Mouse (Mus musculus) MEL (cell line): Measurements from ENCODE around the gene Tulp1.

Source experiments
- CTCF ChIP-seq, 3 experiments: IDR thresholded peaks in 2 of 3; conservative IDR thresholded peaks in 1 of 3; 2 replicates each; pipeline ENCODE4 v1.5.1; 2011 to 2012; ENCODE audit warnings: low read length in 3 of 3, low read depth in 2 of 3, mild to moderate bottlenecking in 2 of 3, improper control_type of control experiment in 1 of 3, inconsistent platforms in 1 of 3, mixed read lengths in 1 of 3, moderate library complexity in 1 of 3; ENCODE audit not compliant: control insufficient read depth in 1 of 3, insufficient read depth in 1 of 3, poor library complexity in 1 of 3, severe bottlenecking in 1 of 3
- GATA1 ChIP-seq: IDR thresholded peaks from 2 replicates; pipeline ENCODE4 v1.6.1; 2011; ENCODE audit warnings: low read depth, low read length, improper control_type of control experiment
- MAFK ChIP-seq: IDR thresholded peaks from 2 replicates; pipeline ENCODE4 v1.6.1; 2011; ENCODE audit warnings: low read depth, mild to moderate bottlenecking, low read length, improper control_type of control experiment, borderline replicate concordance
- MEF2A ChIP-seq: IDR thresholded peaks from 2 replicates; pipeline ENCODE4 v1.6.1; 2014; ENCODE audit warnings: low read depth, mild to moderate bottlenecking, inconsistent platforms, low read length, improper control_type of control experiment; ENCODE audit not compliant: poor library complexity, insufficient replicate concordance, severe bottlenecking; ENCODE audit errors: extremely low read depth
- POLR2A ChIP-seq, 2 experiments: IDR thresholded peaks; 2 replicates each; pipeline ENCODE4 v1.6.1; 2011 to 2012; ENCODE audit warnings: low read length in 2 of 2, mild to moderate bottlenecking in 2 of 2, control low read depth in 1 of 2, improper control_type of control experiment in 1 of 2, low read depth in 1 of 2, moderate library complexity in 1 of 2; ENCODE audit not compliant: control insufficient read depth in 1 of 2, insufficient read depth in 1 of 2, poor library complexity in 1 of 2
- POLR2AphosphoS2 ChIP-seq: IDR thresholded peaks from 2 replicates; pipeline ENCODE4 v1.6.1; 2011; ENCODE audit warnings: low read length, improper control_type of control experiment
- RCOR1 ChIP-seq: IDR thresholded peaks from 2 replicates; pipeline ENCODE4 v1.6.1; 2012; ENCODE audit warnings: low read depth, mild to moderate bottlenecking, inconsistent platforms, low read length, improper control_type of control experiment
- SIN3A ChIP-seq: IDR thresholded peaks from 2 replicates; pipeline ENCODE4 v1.6.1; 2012; ENCODE audit warnings: low read length, improper control_type of control experiment, inconsistent platforms
- TAL1 ChIP-seq: IDR thresholded peaks from 2 replicates; pipeline ENCODE4 v1.6.1; 2012; ENCODE audit warnings: mild to moderate bottlenecking, inconsistent platforms, low read length, moderate library complexity, mixed read lengths
- USF1 ChIP-seq: IDR thresholded peaks from 2 replicates; pipeline ENCODE4 v1.6.1; 2014; ENCODE audit warnings: low read depth, mild to moderate bottlenecking, inconsistent platforms, low read length, improper control_type of control experiment, moderate library complexity
- ZC3H11A ChIP-seq: IDR thresholded peaks from 2 replicates; pipeline ENCODE4 v1.6.1; 2012; ENCODE audit warnings: low read depth, mild to moderate bottlenecking, inconsistent platforms, low read length, improper control_type of control experiment
- ZKSCAN1 ChIP-seq: IDR thresholded peaks from 2 replicates; pipeline ENCODE4 v1.6.1; 2012; ENCODE audit warnings: low read depth, mild to moderate bottlenecking, inconsistent platforms, low read length, improper control_type of control experiment, moderate library complexity
- ZMIZ1 ChIP-seq: IDR thresholded peaks from 2 replicates; pipeline ENCODE4 v1.6.1; 2012; ENCODE audit warnings: low read depth, mild to moderate bottlenecking, inconsistent platforms, low read length, improper control_type of control experiment, moderate library complexity

- no peak for TF ChIP-seq MEF2A
- no peak for TF ChIP-seq POLR2AphosphoS2
- TF ChIP-seq TAL1: no peak
- TF ChIP-seq CTCF (IDR thresholded peaks at IDR 0.05 in 2 of 3, conservative IDR thresholded peaks at IDR 0.05 in 1 of 3; ENCODE audit: control insufficient read depth in 1 of 3, insufficient read depth in 1 of 3, low read depth in 2 of 3, low read length in 3 of 3, poor library complexity in 1 of 3, severe bottlenecking in 1 of 3): no peak
- no peak for TF ChIP-seq ZKSCAN1
- TF ChIP-seq ZC3H11A: no peak
- TF ChIP-seq RCOR1: no peak
- TF ChIP-seq USF1: no peak
- TF ChIP-seq MAFK: no peak
- TF ChIP-seq ZMIZ1: no peak
- TF ChIP-seq POLR2A (IDR thresholded peaks at IDR 0.05; ENCODE audit: control insufficient read depth in 1 of 2, insufficient read depth in 1 of 2, low read depth in 1 of 2, low read length in 2 of 2, poor library complexity in 1 of 2): no peak
- no peak for TF ChIP-seq SIN3A
- no peak for TF ChIP-seq GATA1
These were observed 23.5 kb upstream of the Tulp1 start for GRCm38 (mm10) chr17:28388534-28388933.
